Mouse (Mus musculus) c-Kit-positive CD71-positive TER-119-positive erythroid progenitor cells, embryonic 14.5 days (primary cell): ENCODE results near the gene Yeats4.

Experiments used
- DNase-seq: peaks from one replicate; pipeline ENCODE4 v3.0.0-alpha.2; 2013; ENCODE audit warnings: low spot score

Gene Yeats4

DNA sequence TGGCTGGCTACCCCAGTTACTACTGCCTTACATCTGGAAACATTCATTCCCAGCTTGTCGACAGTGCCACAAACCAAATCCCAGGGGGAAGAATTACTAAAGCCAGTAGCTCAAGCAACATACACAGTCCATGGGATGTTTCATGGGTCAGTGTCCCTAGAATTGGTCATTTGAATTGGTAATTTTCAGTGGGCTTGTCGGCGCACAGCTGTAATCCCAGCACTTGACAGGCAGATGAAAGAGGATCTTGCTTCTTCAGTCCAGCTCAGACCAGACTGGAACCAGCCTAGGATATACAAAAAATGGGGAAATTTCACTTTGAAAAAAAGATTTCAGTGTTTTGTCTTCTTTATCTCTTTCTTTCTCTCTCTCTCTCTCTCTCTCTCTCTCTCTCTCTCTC is 24.6 kb downstream of the Yeats4 start:
- no peak for DNase-seq

DNA sequence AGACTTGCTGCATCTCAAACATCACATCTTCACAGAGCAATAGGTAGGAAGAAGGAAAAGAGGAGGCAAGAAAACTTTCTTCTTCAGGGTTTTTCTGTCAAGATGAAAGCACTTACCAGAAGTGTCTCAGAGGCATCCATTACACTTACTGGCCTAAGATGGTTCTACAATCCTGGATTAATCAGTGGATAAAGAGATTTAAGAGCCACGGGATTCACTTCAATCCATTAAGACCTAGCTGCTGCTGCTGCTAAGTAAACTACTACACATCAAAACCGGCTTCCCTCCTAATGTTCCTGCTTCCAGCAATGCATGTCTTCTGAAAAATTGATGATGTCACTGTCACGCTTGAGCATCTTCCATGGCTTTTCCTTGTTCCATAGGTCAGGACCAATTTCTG is 27.6 kb downstream of the Yeats4 start:
- no peak for DNase-seq

DNA sequence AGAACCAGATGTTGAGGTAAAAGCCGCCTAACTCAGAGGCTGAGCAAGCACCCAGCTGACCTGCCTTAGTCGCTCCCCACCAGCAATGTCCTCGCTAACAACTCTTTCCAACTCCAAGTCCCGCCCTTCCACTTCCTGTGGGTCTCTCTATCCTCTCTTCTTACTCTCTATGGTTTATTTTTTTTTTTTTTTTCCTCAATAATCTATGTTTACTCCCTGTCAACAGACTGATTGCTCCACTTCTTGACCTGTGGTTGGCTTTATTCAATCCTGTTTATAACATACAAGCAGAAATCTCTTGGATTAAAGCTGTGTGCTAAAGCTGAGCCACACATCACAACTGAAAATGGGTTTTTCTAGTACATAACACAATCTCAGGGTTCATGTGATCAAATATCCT is 28.6 kb downstream of the Yeats4 start:
- DNase-seq = no peak

DNA sequence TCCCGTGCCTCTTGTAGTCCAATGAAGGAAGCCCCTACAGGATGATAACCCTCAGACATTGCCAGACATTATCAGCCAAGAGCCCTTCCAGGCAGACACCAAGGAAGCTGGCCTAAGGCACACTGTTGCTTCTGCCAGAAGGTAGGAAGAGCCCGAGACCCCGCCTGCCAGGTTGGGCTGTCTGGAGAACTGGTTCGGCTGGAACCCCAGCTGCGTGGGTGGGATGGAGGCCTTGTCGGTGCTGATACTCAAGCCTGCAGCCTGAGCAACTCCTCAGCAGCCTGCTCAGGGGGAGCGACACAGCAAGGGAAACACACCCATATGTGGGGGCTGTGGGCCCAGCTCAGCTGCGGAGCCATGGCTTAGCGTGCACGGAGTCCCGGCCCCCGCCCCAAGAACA is 29.3 kb downstream of the Yeats4 start:
- no peak for DNase-seq

DNA sequence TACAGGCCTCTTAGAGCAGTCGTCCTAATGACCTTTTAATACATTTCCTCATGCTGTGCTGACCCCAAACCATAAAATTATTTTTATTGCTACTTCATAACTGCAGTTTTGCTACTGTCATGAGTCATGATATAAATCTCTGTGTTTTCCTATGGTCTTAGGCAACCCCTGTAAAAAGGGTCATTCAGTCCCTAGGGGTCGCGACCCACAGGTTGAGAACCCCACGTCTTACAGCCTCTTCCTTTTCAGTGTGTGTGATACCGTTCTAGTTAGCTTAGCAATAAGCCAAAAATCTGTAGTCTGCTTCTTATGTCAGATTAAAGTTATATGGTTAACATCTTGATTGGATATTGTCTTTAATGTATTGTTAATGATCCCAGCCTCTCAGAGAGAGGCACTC is 30.9 kb downstream of the Yeats4 start:
- DNase-seq = no peak

DNA sequence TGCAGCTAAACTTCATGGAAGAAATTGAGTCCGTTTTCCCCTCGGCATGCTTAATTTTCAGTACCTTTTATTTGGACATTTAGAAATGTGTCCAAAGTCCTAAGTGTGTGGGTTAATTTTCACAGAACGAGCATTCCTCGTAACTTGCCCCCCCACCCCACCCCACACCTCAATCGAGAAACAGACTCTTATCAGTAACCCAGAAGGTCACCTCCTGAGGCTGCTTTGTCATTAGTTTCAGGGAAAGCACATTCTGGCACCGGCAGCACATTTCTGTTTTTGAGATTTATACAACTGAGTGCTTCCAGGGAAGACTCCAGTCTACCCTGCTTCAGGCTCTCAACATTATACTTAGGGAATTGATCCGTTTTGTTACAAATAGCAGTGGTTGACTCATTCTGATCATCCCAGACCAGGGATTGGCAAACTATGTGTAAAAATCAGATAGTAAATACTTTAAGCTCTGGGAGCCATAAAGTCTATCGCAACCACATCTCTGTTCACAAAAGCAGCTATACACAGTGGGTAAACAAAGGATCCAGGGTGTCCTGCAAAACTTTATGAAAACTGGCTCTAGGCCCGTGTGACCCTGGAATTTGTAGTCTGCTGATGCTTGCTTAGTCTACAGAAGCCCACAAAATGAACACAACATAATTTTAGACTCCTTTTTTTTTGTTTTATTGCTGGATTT is 38.8 kb downstream of the Yeats4 start:
- no peak for DNase-seq

DNA sequence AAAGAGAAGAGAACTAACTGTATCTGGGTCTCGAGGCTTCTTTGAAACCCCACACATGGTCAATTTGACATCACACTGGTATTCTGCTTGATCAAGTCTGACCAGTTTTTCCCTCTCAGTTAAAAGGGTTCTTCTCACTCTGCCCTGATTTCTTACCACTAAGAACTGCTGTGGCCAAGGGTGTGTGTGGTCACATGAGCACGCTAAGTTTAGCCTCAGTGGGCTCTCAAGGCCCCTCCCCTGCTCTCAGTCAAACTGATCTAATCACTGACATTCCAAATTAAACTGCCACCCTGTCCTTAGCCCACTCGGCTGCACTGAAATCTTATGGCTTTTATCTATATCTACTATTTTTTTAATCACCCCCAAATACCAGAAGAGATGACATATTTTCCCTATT is 43.2 kb downstream of the Yeats4 start:
- no peak for DNase-seq

DNA sequence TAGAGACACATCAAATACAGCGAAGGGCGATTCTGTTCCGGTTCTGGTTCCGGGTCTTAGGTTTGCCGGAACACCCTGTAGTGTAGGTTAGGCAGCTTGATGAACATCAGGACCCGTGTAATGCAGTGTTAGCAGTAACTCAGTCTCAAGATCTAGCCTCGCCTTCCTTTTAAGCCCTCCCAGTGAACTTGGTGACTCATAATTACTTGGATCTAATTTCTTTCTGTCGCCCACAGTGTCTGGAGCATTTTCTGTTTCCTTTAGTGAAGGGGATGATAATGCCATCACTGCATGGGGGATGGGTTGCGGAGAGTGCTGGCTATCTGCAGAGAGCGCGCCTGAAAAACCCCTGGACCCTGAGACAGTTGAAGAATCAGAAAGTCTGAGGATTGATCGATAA is 49.7 kb downstream of the Yeats4 start:
- no peak for DNase-seq

DNA sequence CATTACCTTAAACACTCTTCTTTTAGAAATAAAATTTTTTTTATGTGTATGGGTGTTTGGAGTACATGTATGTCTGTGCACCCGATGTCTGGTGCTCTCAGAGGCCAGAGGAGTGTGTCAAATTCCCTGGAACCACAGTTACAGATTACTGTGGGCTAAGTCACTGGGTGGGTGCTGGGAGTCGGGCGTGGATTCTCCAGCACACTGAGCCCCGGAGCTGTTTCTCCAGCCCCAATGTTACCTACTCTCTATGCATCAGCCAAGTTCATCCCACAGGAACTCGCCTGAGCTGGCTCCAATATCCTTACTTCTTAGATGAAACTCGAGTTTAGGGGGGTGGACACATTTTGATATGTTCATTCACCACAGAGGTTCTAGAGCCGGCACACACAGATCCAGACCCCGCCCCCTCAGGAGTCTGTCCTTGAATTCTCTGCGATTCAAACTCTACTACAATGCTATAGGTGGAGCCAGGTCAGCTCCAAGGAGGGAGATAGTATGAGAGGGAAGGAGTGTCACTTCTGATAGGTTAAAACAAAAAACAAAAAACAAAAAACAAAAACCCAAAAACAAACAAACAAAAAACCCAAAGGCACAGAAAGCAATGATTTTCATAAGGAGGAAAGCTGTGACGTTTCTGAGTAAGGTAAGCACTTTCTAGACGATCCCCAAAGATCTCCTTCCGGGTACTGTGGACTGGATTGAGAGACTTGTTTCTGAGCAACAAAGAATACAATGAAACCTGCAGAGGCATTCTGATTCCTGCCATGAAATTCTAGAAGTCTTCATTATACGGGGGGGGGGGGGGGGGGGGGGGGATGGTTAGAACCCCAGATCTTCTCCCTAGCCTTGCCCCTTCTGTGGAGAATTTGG is 50.5 kb downstream of the Yeats4 start:
- DNase-seq = no peak

DNA sequence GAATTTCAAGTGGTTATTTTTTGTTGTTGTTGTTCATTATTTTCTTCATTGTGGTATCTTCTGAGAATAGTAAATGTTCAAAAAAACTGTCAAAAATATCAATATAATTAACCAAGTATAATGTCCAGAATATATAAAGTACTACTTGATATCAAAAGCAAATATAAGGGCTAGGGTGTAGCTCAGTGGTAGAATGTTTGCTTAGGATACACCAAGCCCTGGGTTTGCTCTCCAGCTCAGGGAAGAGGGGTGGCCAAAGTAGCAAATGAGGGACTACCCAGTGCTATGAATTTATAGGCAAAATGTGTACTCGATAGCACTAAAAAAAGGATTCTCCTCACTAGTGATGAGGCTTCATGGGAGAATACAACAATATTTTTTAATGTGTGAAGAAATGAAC is 51.2 kb downstream of the Yeats4 start:
- no peak for DNase-seq

DNA sequence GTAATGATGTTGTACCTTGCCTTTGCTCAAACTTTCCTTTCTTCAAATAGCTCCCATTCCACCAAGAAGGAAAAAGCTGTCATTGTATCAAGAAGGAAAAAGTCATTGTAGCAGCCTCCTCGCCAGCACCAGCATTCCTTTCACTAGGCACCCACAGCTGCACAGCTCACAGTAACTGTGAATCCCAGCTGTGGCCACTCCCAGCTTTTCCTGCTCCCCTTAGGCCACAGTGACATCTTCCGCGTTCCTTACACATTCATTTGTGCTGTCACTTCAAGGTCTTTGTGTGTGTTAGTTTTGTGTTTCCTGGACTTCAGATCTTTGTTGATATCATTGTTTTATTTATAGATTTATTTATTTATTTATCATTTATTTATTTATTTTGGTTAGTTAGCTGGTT is 52.2 kb downstream of the Yeats4 start:
- no peak for DNase-seq

DNA sequence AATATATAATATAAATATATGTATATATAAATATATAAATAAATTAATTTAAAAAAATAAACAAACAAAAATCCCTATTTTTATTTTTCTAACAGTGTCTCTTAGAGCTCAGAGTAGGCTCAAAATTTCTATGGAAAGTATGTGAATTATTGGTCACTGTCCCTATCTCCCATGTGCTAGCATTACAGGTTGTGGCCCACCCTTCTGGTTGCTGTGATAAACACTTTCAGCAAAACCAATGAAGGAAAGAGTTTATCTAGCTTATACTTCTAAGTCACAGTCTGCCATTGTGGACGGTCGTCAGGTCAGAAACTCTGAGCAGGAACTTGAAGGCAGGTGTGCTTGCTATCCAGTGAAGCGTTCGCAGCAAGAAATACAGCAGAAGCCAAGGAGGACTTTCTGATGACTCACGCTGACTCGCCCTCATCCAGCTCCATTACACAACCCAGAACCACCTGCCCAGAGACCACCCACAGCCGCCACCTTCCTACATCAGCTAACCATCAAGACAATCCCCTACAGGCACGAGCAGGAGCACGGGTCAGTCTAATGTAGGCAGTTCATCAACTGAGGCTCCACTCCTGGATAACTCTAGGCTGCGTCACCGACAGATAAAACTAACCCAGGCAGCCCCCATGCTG is 57.4 kb downstream of the Yeats4 start:
- peak; percentile 84 for DNase-seq
